In the genomic region with DNA sequence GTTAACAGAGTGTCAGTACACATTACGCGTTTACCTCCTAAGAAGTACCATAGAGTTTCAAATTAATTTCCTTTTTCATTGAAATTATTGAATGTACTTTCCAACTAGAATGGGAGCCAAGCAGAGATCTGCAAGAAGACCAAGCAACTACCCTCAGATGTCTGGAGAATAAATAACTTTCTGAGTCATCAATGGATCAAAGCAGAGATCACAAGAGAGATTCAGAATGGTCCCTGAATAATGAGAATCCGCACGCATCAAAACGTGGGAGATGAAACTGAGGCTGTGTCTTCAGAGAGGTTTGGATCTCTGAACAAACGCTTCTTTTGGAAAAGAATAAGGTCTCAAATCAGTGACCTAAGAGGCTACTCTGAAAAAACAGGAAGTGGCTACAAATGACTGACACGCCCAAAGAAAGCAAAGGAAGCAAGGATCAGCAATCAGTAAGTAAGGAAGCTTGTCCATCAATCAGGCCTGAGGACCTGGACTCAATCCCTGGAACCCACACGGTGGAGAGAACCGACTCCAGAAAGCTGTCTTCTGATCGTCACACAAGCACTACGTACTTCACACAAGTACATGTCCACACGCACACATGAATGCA, we compare ENCODE assay signal across 25 mouse cellular contexts. TPM values are rescaled to one million over a fixed set of nuclear protein-coding genes. Genes with fewer than 3 reads are reported as not detected.
A peak's percentile ranks its signal among the peaks of the same experiment; 100 is the strongest.
DNase-seq lines count a peak whose midpoint lies in the region; ATAC-seq and TF ChIP-seq lines count a peak whose summit lies in the region.
"Had no signal": no experiment of that assay in that cellular context is flagged by ENCODE, and none has a peak within 500 bp of the region (broad histone marks: within the 10 kb centered on the region; RNA-seq: fewer than 3 reads in every experiment).

No protein-coding gene starts in this region.

- no peak overlapping the region for H3K4me2 ChIP-seq in embryonic facial prominence, embryonic 14.5 days (ENCODE audit: low read depth, low read length)
- no peak overlapping the region for H3K4me2 ChIP-seq in CH12.LX (ENCODE audit: insufficient read depth, low read depth, poor library complexity, severe bottlenecking)
- H3K4me2 ChIP-seq in liver, embryonic 11.5 days = no peak overlapping the region
- H3K4me2 ChIP-seq: embryonic facial prominence, embryonic 12.5 days; forebrain, embryonic 13.5 days; heart, embryonic 13.5 days; hindbrain, embryonic 13.5 days had no signal

- ATAC-seq in embryonic facial prominence, embryonic 14.5 days (ENCODE audit: low read depth) = no peak
- ATAC-seq in granulocyte monocyte progenitor cell, adult 5-6 weeks (replicated peaks; ENCODE audit: poor library complexity, severe bottlenecking) = peak; percentile 79
- no peak for ATAC-seq in liver, embryonic 11.5 days (replicated peaks; ENCODE audit: low FRiP score)
- ATAC-seq: CD4-positive, CD25-positive, alpha-beta regulatory T cell, adult 4 months; forebrain, embryonic 13.5 days; inflammation-experienced regulatory T-cells, adult 6 months; lung, postnatal 0 days had no signal

- H3K27ac ChIP-seq in embryonic facial prominence, embryonic 14.5 days (replicated peaks; ENCODE audit: low read depth, low read length) = peak overlapping the region; percentile 6; the same call in 1 of the 2 replicates
- no peak overlapping the region for H3K27ac ChIP-seq in embryonic facial prominence, embryonic 10.5 days (replicated peaks)
- no peak overlapping the region for H3K27ac ChIP-seq in CH12.LX (ENCODE audit: insufficient read depth, low read depth)
- H3K27ac ChIP-seq in liver, embryonic 11.5 days (ENCODE audit: low read depth, low read length) = no peak overlapping the region
- H3K27ac ChIP-seq: embryonic facial prominence, embryonic 12.5 days; forebrain, embryonic 13.5 days; heart, embryonic 13.5 days; hindbrain, embryonic 13.5 days; kidney, postnatal 0 days; left cerebral cortex, adult 2 months; limb, embryonic 10.5 days had no signal

- no peaks in the 10 kb centered on the region for H3K4me1 ChIP-seq in embryonic facial prominence, embryonic 14.5 days (ENCODE audit: control insufficient read depth, insufficient read depth, low read length)
- peaks cover 7% of the 10 kb centered on the region for H3K4me1 ChIP-seq in embryonic facial prominence, embryonic 10.5 days
- H3K4me1 ChIP-seq in CH12.LX (ENCODE audit: control insufficient read depth in 1 of 2, insufficient read depth in 2 of 2) = peaks cover 6 to 21% of the 10 kb centered on the region in 2 experiments; a peak in 3 of 4 replicates
- H3K4me1 ChIP-seq in liver, embryonic 11.5 days (replicated peaks; ENCODE audit: control insufficient read depth, insufficient read depth, low read length) = 0 out of 2 replicates have a peak, but pooled peaks cover 2% of the 10 kb centered on the region
- H3K4me1 ChIP-seq: forebrain, embryonic 13.5 days had no signal

- 0 out of 2 replicates have a peak, but pooled peaks have one; percentile 14 for TF ChIP-seq EP300 in CH12.LX (IDR thresholded peaks at IDR 0.05; ENCODE audit: low read length)

- dilution Hi-C loops in CH12.LX (cut with MboI; ENCODE audit: extremely low pct_ligation_motif_present, extremely low pct_unique_long_range_greater_than_20kb, low sequenced_read_pairs) = no loop called here

- H3K9ac ChIP-seq in embryonic facial prominence, embryonic 14.5 days (ENCODE audit: low read depth, low read length) = no peak overlapping the region
- no peak overlapping the region for H3K9ac ChIP-seq in CH12.LX (ENCODE audit: insufficient read depth, low read depth)
- no peak overlapping the region for H3K9ac ChIP-seq in liver, embryonic 11.5 days (ENCODE audit: low read depth, low read length)
- H3K9ac ChIP-seq: embryonic facial prominence, embryonic 12.5 days; forebrain, embryonic 13.5 days; heart, embryonic 13.5 days; hindbrain, embryonic 13.5 days had no signal

- WGBS in embryonic facial prominence, embryonic 14.5 days = 78% methylated on average over 12 of the region's 12 CpGs
- 86% methylated on average over 12 of the region's 12 CpGs for WGBS in embryonic facial prominence, embryonic 10.5 days
- WGBS in liver, embryonic 11.5 days = 66% methylated on average over 12 of the region's 12 CpGs

- no peaks in the 10 kb centered on the region for H3K27me3 ChIP-seq in embryonic facial prominence, embryonic 14.5 days (replicated peaks; ENCODE audit: control insufficient read depth, insufficient read depth, low read length)
- no peaks in the 10 kb centered on the region for H3K27me3 ChIP-seq in embryonic facial prominence, embryonic 10.5 days (replicated peaks; ENCODE audit: low read depth, poor library complexity, severe bottlenecking)
- no peaks in the 10 kb centered on the region for H3K27me3 ChIP-seq in CH12.LX (replicated peaks)
- H3K27me3 ChIP-seq in liver, embryonic 11.5 days (replicated peaks; ENCODE audit: control insufficient read depth, insufficient read depth, low read length) = no peaks in the 10 kb centered on the region
- H3K27me3 ChIP-seq: embryonic facial prominence, embryonic 12.5 days; forebrain, embryonic 13.5 days; heart, embryonic 13.5 days; hindbrain, embryonic 13.5 days had no signal

- intact Hi-C loops in left cerebral cortex, postnatal 14 days (cut with DNase I) = no loop called here

- no peak for TF ChIP-seq RAD21 in CH12.LX (IDR thresholded peaks at IDR 0.05; ENCODE audit: low read depth, low read length)

- no peak for DNase-seq in embryonic facial prominence, embryonic 14.5 days (ENCODE audit: low spot score)
- DNase-seq in embryonic facial prominence, embryonic 10.5 days (ENCODE audit: low spot score) = no peak
- DNase-seq in lung, postnatal 36 days = peak; percentile 31
- no peak for DNase-seq in lung, adult 18-20 months
- peak; percentile 11 for DNase-seq in CH12.LX (ENCODE audit: extremely low read depth)
- no peak for DNase-seq in left cerebral cortex, postnatal 14 days (ENCODE audit: low spot score in 2 of 2)
- DNase-seq in liver, embryonic 11.5 days (ENCODE audit: low spot score) = no peak
- DNase-seq: adrenal gland, adult 2 months; cerebellum, postnatal 10 days; gastrocnemius, postnatal 14 days; kidney, adult 18-20 months; liver had no signal

- H3K36me3 ChIP-seq in embryonic facial prominence, embryonic 14.5 days (ENCODE audit: control insufficient read depth, insufficient read depth, low read length) = peaks cover 93% of the 10 kb centered on the region
- H3K36me3 ChIP-seq in embryonic facial prominence, embryonic 10.5 days (replicated peaks) = peaks cover 97% of the 10 kb centered on the region
- H3K36me3 ChIP-seq in CH12.LX (replicated peaks in 1 of 2; ENCODE audit: control insufficient read depth in 1 of 2, insufficient read depth in 1 of 2, low read length in 1 of 2) = peaks cover 32 to 78% of the 10 kb centered on the region in 2 experiments
- H3K36me3 ChIP-seq in liver, embryonic 11.5 days (ENCODE audit: control insufficient read depth, insufficient read depth, low read length) = peaks cover 17% of the 10 kb centered on the region

- H3K4me3 ChIP-seq in embryonic facial prominence, embryonic 14.5 days (ENCODE audit: low read depth, low read length) = no peak overlapping the region
- no peak overlapping the region for H3K4me3 ChIP-seq in embryonic facial prominence, embryonic 10.5 days
- H3K4me3 ChIP-seq in CH12.LX (replicated peaks in 1 of 3; ENCODE audit: low read depth in 2 of 3, low read length in 2 of 3, poor library complexity in 1 of 3) = no peak overlapping the region
- H3K4me3 ChIP-seq in liver, embryonic 11.5 days (ENCODE audit: low read depth, low read length) = no peak overlapping the region
- H3K4me3 ChIP-seq: embryonic facial prominence, embryonic 12.5 days; erythroblast, embryonic 14.5 days; forebrain, embryonic 13.5 days; heart, embryonic 13.5 days; hindbrain, embryonic 13.5 days; left cerebral cortex, adult 2 months; limb, embryonic 10.5 days had no signal

- H3K9me3 ChIP-seq in embryonic facial prominence, embryonic 14.5 days (ENCODE audit: control insufficient read depth, low read length) = no peaks in the 10 kb centered on the region
- H3K9me3 ChIP-seq in embryonic facial prominence, embryonic 10.5 days = no peaks in the 10 kb centered on the region
- H3K9me3 ChIP-seq in CH12.LX (replicated peaks; ENCODE audit: low read length) = no peaks in the 10 kb centered on the region
- H3K9me3 ChIP-seq in liver, embryonic 11.5 days (ENCODE audit: control insufficient read depth, low read length) = no peaks in the 10 kb centered on the region
- H3K9me3 ChIP-seq: embryonic facial prominence, embryonic 12.5 days; forebrain, embryonic 13.5 days; heart, embryonic 13.5 days; hindbrain, embryonic 13.5 days; limb, embryonic 10.5 days had no signal

- no peak for TF ChIP-seq CTCF in CH12.LX (conservative IDR thresholded peaks at IDR 0.05 in 1 of 2, IDR thresholded peaks at IDR 0.05 in 1 of 2; ENCODE audit: low read depth in 2 of 2, low read length in 2 of 2)

- in situ Hi-C loops in CH12.LX (cut with MboI; ENCODE audit: low pct_ligation_motif_present, low pct_unique_long_range_greater_than_20kb, low sequenced_read_pairs) = no loop called here

- TF ChIP-seq POLR2A in CH12.LX (IDR thresholded peaks at IDR 0.05; ENCODE audit: low read depth, low read length) = no peak

- H3K79me2 ChIP-seq in CH12.LX (replicated peaks; ENCODE audit: control insufficient read depth, extremely low read depth, insufficient read depth, poor library complexity, severe bottlenecking) = no peaks in the 10 kb centered on the region

TF ChIP-seq in CH12.LX, 34 proteins besides CTCF, POLR2A, EP300 and RAD21:
- no peak for TF ChIP-seq PAX5 (IDR thresholded peaks at IDR 0.05; ENCODE audit: low read length)
- TF ChIP-seq NRF1 (IDR thresholded peaks at IDR 0.05; ENCODE audit: low read depth, low read length) = no peak
- TF ChIP-seq ELF1 (IDR thresholded peaks at IDR 0.05; ENCODE audit: low read depth, low read length) = 0 out of 2 replicates have a peak, but pooled peaks have one; percentile 16

RNA-seq across cellular contexts. Expression of gene Slc29a4, which starts 54.8 kb away (rescaled TPM):
- polyA plus RNA-seq in embryonic facial prominence, embryonic 14.5 days (2014; fragmentation: Nextera tagmentation; extraction: Ambion mirVana) = 6.0 and 9.1 TPM in 2 replicates
- 18.1 and 19.6 TPM in 2 replicates for polyA plus RNA-seq in embryonic facial prominence, embryonic 10.5 days (2016; fragmentation: Nextera tagmentation; extraction: Ambion mirVana)
- total RNA-seq in CH12.LX (2012; rRNA removed) (not detected in 2 replicates), CH12.LX (2014; rRNA removed) (not detected in 2 replicates)
- polyA plus RNA-seq in CH12.LX (2012; ENCODE audit: insufficient read length, low read depth) = not detected in 2 replicates
- total RNA-seq in granulocyte monocyte progenitor cell, adult 5-6 weeks (2014; fragmentation: Nextera tagmentation) = 0.09 TPM in 1 of 2 replicates, not detected in the other
- not detected in 2 replicates for total RNA-seq in granulocyte monocyte progenitor cell, adult 5-6 weeks (2017)
- 10 to 100 TPM; 36.9 to 46.7 TPM for total RNA-seq in left cerebral cortex, postnatal 14 days (2021)
- polyA plus RNA-seq in liver, embryonic 11.5 days (2014; fragmentation: Nextera tagmentation; extraction: Ambion mirVana) = 1.3 and 1.7 TPM in 2 replicates
- total RNA-seq: megakaryocyte-erythroid progenitor cell, adult 5-6 weeks had no signal
- polyA plus RNA-seq: erythroblast, embryonic 14.5 days had no signal

Comparison
In these comparisons a context has a peak if more than half of its experiments do, and no peak if none do; other contexts are left out.
1. DNase-seq: peak in lung, postnatal 36 days (single experiment) and CH12.LX (single experiment); none in embryonic facial prominence, embryonic 14.5 days (single experiment), embryonic facial prominence, embryonic 10.5 days (single experiment), lung, adult 18-20 months (0 of 2), left cerebral cortex, postnatal 14 days (0 of 2) and liver, embryonic 11.5 days (single experiment).